In the genomic region with DNA sequence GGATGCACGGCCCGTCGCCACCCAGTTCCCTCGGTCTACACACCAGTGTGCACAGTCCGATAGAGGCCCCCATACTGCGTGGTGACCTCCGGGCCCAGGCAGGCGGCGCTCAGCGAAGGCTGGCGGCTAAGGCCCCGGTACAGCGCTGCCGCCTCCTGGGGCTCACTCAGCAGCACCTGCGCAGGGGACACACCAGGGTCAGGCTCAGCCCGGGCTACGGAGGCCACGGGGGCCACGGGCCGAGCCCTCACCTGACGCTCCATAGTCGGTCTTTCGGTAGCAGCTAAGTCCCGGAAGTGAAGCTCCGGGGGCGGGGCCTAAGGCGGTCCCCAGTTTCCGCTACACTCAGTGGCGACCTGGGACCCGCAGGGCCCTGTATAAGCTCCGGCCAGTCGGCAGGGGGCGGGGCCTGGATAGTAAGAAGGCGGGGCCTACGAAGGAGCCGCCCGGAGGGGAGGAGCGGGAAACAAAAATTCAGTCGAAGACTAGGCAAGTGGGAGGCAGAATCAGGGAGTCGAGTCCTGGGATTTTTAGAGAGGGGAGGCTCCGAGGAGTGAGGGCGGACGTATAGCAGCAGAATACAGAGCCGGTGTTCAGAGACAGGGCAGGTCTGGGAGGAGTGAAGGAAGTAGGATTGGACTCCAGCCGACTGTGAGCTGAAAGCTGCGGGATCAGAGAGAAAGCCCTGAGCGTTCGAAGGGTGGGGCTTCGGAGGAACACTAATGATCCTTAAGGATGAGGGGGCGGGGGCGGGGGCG, we compare ENCODE assay signal across 8 mouse cellular contexts. TPM values are rescaled to one million over a fixed set of nuclear protein-coding genes. Genes with fewer than 3 reads are reported as not detected.
A peak's percentile ranks its signal among the peaks of the same experiment; 100 is the strongest.
DNase-seq lines count a peak whose midpoint lies in the region; ATAC-seq lines count a peak whose summit lies in the region.

A gene (minus strand): TSS at position 423 of the 758 bp plus-strand sequence.

- ATAC-seq in inflammation-experienced regulatory T-cells, adult 6 months = peak; percentile 95
- ATAC-seq in megakaryocyte-erythroid progenitor cell, adult 5-6 weeks (replicated peaks; ENCODE audit: low FRiP score, low TSS enrichment, poor library complexity, severe bottlenecking) = peak; percentile 72

- peak; percentile 97 to 99 for DNase-seq in adrenal gland, adult (ENCODE audit: inconsistent age in 2 of 2, low spot score in 1 of 2)
- DNase-seq in embryo, embryonic 10.5 days (ENCODE audit: low spot score) = peak; percentile 97
- DNase-seq in gastrocnemius, postnatal 14 days = peak; percentile 96
- peak; percentile 83 to 94 for DNase-seq in left cerebral cortex, postnatal 10 days (ENCODE audit: extremely low spot score in 1 of 2, low spot score in 2 of 2)
- DNase-seq in right cerebral cortex, postnatal 25 days = peak; percentile 82
- DNase-seq in urinary bladder, postnatal 4 days (ENCODE audit: low spot score in 2 of 2) = peak; percentile 93 to 96

- intact Hi-C loops in gastrocnemius, postnatal 14 days (cut with DNase I; ENCODE audit: low total_unique reads) = no loop called here
- intact Hi-C loops in left cerebral cortex, postnatal 10 days (cut with DNase I) = no loop called here

RNA-seq across cellular contexts. Expression of the gene that starts here (rescaled TPM):
- 10 to 100 TPM; 37.9 to 38.3 TPM for total RNA-seq in gastrocnemius, postnatal 14 days (2021)
- 10 to 100 TPM; 35.3 to 52.6 (median 45.0) TPM for polyA plus RNA-seq in inflammation-experienced regulatory T-cells, adult 6 months (2017; shearing (Covaris generic))
- 10 to 100 TPM; 30.7 to 41.3 TPM for total RNA-seq in left cerebral cortex, postnatal 10 days (2021)
- total RNA-seq in megakaryocyte-erythroid progenitor cell, adult 5-6 weeks (2014; fragmentation: Nextera tagmentation) = 162 and 202 TPM in 2 replicates
- total RNA-seq in megakaryocyte-erythroid progenitor cell, adult 5-6 weeks (2017) = 119 and 214 TPM in 2 replicates

Comparison
In these comparisons a context has a peak if more than half of its experiments do, and no peak if none do; other contexts are left out.
1. Peak in every context shown above with its lines: DNase-seq and ATAC-seq.